Mouse (Mus musculus) brain, embryonic 14.5 days (tissue): ENCODE results near the gene Adarb2. TPM values are rescaled to one million over a fixed set of nuclear protein-coding genes. Genes with fewer than 3 reads are reported as not detected.

Source experiments
- DNase-seq: peaks from one replicate; pipeline ENCODE4 v3.0.0-alpha.2; 2011; ENCODE audit warnings: low read depth
- CTCF ChIP-seq: fragments of 200-500 bp; IDR thresholded peaks from 2 replicates; pipeline ENCODE4 v1.5.1; 2012; ENCODE audit warnings: inconsistent platforms, mild to moderate bottlenecking, moderate library complexity, borderline replicate concordance; ENCODE audit not compliant: insufficient read depth, insufficient read length; ENCODE audit errors: extremely low read depth
- POLR2A ChIP-seq: fragments of 200-500 bp; IDR thresholded peaks from 2 replicates; pipeline ENCODE4 v1.6.1; 2012; ENCODE audit warnings: mild to moderate bottlenecking, inconsistent platforms, borderline replicate concordance; ENCODE audit not compliant: poor library complexity, insufficient read depth, insufficient read length, severe bottlenecking; ENCODE audit errors: extremely low read depth
- polyA plus RNA-seq: library from polyadenylated mRNA; depleted of rRNA; stranded (reverse); fragments of >200 nt; gene quantifications from 2 replicates; pipeline ENCODE4 v1.2.3, GENCODE M21; 2012

The Adarb2 gene
- polyA plus RNA-seq, 1 experiment: 18.8 TPM

DNA sequence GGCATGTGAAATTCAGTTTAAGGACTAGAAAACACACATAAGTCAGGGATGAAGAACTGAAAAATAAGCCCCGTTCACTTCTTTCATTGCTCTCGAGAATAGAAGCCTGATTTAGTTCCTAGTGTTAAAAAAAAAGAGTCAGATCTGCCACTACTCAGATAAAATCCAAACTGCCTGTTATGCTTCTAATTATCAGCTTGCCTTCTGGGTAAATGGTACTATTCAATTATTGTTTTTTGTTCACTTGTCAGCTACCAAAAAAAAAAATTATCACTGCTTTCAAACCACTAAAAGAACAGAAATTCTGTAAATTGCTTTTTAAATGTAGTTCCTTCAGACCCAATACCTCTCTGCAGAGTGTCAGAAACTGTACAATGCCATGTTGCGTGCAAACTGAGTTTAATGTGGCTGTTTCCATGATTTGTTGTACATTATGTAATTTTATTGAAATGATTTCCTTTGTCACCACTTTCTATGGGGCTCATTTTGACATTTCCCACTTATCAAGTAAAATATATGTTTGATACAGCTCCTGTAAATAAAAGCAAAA lies 199.7 kb downstream of the Adarb2 start:
- DNase-seq: peak; percentile 70
- TF ChIP-seq CTCF: no peak
- TF ChIP-seq POLR2A: no peak

DNA sequence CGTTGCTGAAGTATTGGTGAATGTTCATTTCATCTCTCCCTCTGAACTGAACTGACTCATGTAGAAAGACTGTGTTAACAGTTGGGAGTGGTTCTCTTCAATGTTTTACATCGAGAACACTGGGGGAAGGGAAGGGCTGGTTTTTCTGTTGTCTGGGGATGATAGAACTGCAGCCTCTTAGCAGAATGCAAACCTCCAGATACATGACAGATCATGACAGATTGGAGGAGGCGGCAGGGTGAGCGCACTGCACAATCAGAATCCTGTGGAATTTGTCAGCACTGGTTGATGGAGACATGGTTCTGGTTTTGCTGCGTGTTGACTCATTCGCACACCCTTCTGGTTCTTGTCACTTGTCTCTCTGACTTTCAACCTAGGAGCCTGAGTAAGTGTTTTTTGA lies 203.4 kb downstream of the Adarb2 start:
- DNase-seq: no peak

GRCm38 (mm10) chr13:8410353-8411318 lies 208.0 kb downstream of the Adarb2 start:
- TF ChIP-seq POLR2A (no peak), CTCF (no peak)

More for the DNA sequence above, 203.4 kb downstream of the Adarb2 start:
- TF ChIP-seq POLR2A: no peak
- no peak for TF ChIP-seq CTCF

DNA sequence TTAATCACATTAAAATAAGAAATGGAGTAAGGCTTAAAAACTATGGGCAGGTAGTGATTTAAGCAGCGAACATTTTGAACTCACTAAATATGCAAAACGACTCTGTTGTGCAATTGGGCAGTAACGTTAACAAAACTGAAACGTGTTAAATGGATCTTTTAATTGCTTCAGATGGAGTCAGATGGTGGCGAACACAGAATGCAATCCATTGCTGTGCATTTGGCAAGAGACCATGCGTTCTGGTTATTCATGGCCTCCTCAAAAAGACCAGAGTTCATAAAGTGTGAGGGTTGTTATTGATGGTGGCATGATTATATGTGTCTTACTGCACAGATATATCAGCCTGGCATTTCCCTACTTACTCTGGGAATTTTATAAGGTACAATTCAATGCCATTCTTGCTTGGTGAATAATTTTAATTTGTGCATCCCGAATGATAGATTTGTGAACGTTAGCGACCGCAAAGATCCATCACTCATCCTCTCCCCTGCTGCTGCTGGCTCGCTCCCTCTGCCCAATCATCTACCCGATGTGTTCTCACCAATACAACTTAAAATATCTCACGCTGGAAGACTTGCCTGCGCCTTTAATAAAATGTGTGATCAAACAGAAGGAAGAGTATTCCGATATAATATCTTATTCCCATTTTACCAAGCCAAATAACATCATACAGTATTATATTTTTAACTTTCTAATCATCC lies 221.5 kb downstream of the Adarb2 start:
- TF ChIP-seq POLR2A: no peak
- no peak for TF ChIP-seq CTCF
- peak; percentile 20 for DNase-seq

More at GRCm38 (mm10) chr13:8410353-8411318, 208.0 kb downstream of the Adarb2 start:
- peak; percentile 49 for DNase-seq

GRCm38 (mm10) chr13:8439188-8439835 lies 236.6 kb downstream of the Adarb2 start:
- TF ChIP-seq POLR2A (no peak), CTCF (no peak)
- no peak for DNase-seq

GRCm38 (mm10) chr13:8445415-8445814 lies 242.7 kb downstream of the Adarb2 start:
- TF ChIP-seq CTCF: no peak
- no peak for TF ChIP-seq POLR2A
- DNase-seq: no peak

DNA sequence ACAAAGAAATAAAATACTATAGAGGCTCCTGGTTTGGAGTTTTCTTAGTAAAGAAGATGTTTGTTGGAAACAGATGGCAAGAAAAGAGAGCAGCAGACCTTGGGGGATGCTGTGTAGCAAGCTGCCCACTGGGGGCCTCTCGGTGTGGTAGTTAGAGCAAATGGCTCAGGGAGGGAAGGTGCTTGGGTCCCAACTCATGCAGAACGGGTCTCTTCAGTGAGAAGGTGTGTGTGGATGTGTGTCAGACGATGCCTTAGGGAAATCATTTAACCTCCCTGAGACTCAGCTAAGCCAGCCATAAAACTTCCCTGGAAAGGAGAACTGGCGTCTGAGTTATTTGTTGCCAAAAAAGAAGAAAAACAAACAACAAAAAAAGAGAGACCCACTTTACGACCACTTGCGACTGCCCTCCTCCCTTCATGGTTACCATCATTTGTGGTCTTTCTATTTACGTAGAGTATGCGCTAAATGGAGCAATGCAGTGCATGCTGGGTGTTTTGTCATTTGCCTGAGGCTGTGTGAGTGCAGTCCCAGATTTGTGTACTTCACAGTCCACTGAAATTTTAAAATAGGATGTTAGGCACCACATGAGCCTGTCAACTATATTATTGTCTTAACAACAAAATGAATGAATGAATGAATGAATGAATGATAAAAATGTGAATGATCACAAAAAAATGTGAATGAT lies 245.7 kb downstream of the Adarb2 start:
- TF ChIP-seq POLR2A (no peak), CTCF (no peak)
- no peak for DNase-seq

GRCm38 (mm10) chr13:8451581-8451980 lies 248.9 kb downstream of the Adarb2 start:
- TF ChIP-seq POLR2A (no peak), CTCF (no peak)
- DNase-seq: no peak

DNA sequence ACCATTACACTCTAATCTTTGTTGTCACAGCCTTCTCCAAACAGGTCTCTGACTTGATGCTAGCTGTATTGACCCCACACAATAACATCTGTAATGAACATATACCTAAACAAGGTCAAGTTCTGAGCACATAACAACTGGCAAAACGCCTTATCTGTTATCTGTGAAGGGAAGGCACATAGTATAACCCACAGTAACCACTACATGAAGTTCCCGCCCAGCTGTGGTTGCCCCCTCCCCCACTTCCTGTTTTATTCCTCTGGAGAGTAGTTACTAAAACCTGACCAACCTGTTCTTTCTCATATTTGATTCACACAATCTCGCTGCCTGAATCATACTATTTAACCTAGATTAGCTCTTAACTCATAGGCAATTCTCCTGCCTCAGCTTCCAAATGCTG lies 254.2 kb downstream of the Adarb2 start:
- TF ChIP-seq POLR2A: no peak
- DNase-seq: no peak

GRCm38 (mm10) chr13:8457831-8458230 lies 255.2 kb downstream of the Adarb2 start:
- DNase-seq: no peak
- no peak for TF ChIP-seq POLR2A
- no peak for TF ChIP-seq CTCF

GRCm38 (mm10) chr13:8467591-8468366 lies 265.1 kb downstream of the Adarb2 start:
- peak; percentile 48 for DNase-seq
- TF ChIP-seq CTCF (no peak), POLR2A (no peak)
